Mouse (Mus musculus): Measurements from ENCODE around the gene Psmb3. TPM values are rescaled to one million over a fixed set of nuclear protein-coding genes. Genes with fewer than 3 reads are reported as not detected.

Psmb3 gene
- total and polyA plus RNA-seq, 3 experiments = 648 to 914 TPM; not detected in 1

DNA sequence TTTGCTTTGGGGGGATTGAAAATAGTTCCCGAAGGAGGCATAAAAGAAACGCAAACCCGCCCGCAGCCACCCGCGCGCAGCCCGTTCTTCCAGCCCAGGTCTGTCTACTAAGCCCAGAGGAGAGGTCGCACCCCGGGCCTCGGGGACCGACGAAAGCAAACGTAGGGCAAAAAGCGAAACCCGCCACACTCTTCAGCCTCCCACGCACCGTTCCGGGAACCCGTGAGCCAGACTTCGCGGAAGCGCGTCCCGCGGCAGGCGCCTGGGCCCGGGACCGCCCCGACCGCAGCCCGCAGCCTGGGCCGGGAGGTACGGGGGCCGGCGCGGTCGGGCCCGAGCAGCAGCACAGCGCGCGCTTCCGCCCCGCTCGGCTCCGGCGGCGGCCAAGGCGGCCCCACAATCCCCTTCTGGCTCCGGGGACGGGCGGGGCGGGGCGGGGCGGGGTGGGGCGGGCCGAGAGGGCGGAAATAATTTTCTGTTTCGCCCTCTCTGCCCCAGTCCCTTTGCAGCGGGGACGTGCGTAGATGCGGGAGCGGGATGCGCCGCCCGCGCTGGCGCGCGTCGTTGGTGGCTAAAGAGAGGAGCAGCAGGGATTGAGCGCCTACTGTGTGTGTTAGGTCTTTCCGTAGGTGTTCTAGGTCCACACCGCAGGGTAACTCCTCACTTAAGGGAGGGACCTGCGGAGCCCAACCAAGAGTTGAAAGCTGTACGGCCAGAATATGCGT is 43.0 kb upstream of the Psmb3 start (continued):
- TF ChIP-seq TCF12 (IDR thresholded peaks at IDR 0.05; ENCODE audit: low read depth, low read length) = no peak; the same call in 1 of the 2 replicates
- TF ChIP-seq TAL1 (IDR thresholded peaks at IDR 0.05; ENCODE audit: low read length) = no peak
- no peak for TF ChIP-seq KAT2A (conservative IDR thresholded peaks at IDR 0.05; ENCODE audit: low read depth, low read length)
- peak; percentile 82 for TF ChIP-seq ELF1 (IDR thresholded peaks at IDR 0.05; ENCODE audit: low read depth, low read length)
- 0 out of 2 replicates have a peak, but pooled peaks have one; percentile 61 for TF ChIP-seq UBTF (IDR thresholded peaks at IDR 0.05; ENCODE audit: borderline replicate concordance, insufficient read depth, low read depth, low read length)
- no peak for TF ChIP-seq EP300 (IDR thresholded peaks at IDR 0.05; ENCODE audit: low read depth in 1 of 2, low read length in 2 of 2)
- TF ChIP-seq MYC (IDR thresholded peaks at IDR 0.05; ENCODE audit: low read depth, low read length) = peak; percentile 32; the same call in 1 of the 2 replicates
- TF ChIP-seq ZMIZ1 (IDR thresholded peaks at IDR 0.05; ENCODE audit: low read depth, low read length) = 0 out of 2 replicates have a peak, but pooled peaks have one; percentile 64
- TF ChIP-seq RCOR1 (IDR thresholded peaks at IDR 0.05; ENCODE audit: low read depth, low read length) = 0 out of 2 replicates have a peak, but pooled peaks have one; percentile 18
- peak; percentile 70 for TF ChIP-seq NELFE (IDR thresholded peaks at IDR 0.05; ENCODE audit: low read depth, low read length)

DNA sequence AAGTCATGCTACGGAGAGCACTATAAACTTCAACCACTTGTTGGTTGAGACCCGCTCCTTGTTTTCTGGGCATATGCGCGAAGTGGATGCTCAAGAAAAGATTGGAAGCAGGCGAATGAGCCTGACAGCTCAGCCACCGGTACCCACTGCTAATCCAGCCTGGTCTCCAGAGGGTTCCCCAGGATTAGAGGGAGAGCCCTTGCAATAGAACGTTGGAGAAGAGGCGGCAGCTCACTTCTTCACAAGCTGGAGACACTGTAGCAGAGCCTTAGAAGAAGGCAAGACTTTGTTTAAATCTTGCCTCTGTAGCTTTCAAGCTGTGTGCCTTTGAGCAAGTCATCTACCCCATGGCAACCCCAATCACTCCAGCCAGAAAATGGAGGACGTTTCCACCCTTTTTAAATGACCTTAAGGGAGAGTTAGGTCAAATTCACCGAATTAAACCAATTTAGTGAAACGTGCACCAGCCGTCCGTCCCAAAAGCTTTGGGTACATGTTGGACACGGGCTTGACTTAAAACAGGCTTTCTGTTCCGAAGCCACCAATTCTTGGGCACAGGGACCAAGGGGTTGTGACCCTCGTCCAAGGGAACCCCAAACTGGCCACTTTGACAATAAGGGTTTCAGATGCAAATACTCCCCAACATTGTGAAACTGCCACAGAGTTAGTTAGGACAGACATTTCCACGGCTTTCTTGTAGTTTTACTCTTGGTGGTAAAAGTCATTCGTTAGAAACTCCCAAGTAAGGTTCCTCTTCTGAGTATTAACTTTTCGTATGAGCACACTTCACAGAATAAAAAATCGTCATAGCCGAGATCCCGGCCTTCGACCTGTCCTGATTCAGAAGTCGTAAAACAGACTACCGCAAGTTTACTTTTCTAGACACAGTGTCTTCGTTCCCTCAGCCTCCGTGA is 42.2 kb upstream of the Psmb3 start:
- Histone ChIP-seq H3K4me3 (ENCODE audit: control insufficient read depth in 1 of 2, insufficient read depth in 1 of 2, low read depth in 2 of 2, low read length in 2 of 2) (peak overlapping the region; percentile 62 to 66), H3K27ac (ENCODE audit: control insufficient read depth, low read depth, low read length) (peak overlapping the region; percentile 1), H3K36me3 (ENCODE audit: control insufficient read depth in 1 of 2, insufficient read depth in 2 of 2, low read length in 2 of 2) (peaks cover 0 to 7% of the 10 kb centered on the region in 2 experiments; a peak in 2 of 4 replicates), H3K79me2 (ENCODE audit: control insufficient read depth, insufficient read depth, low read length, poor library complexity) (peaks cover 11% of the 10 kb centered on the region), H3K27me3 (ENCODE audit: control insufficient read depth in 1 of 2, insufficient read depth in 2 of 2, low read length in 2 of 2) (no peaks in the 10 kb centered on the region), H3K9ac (ENCODE audit: control insufficient read depth, low read depth, low read length, poor library complexity, severe bottlenecking) (peak overlapping the region; percentile 53), H3K9me3 (replicated peaks; ENCODE audit: insufficient read depth, low read length) (no peaks in the 10 kb centered on the region), H3K4me1 (ENCODE audit: control insufficient read depth in 1 of 2, insufficient read depth in 2 of 2, low read length in 2 of 2) (peaks cover 8 to 22% of the 10 kb centered on the region in 2 experiments)
- TF ChIP-seq NELFE (IDR thresholded peaks at IDR 0.05; ENCODE audit: low read depth, low read length) = no peak; the same call in 1 of the 2 replicates
- no peak for TF ChIP-seq NRF1 (IDR thresholded peaks at IDR 0.05; ENCODE audit: insufficient read depth, low read depth, low read length, poor library complexity, severe bottlenecking)
- TF ChIP-seq CHD2 (IDR thresholded peaks at IDR 0.05; ENCODE audit: low read length) = no peak
- no peak for TF ChIP-seq RCOR1 (IDR thresholded peaks at IDR 0.05; ENCODE audit: low read depth, low read length)
- no peak for TF ChIP-seq SMC3 (IDR thresholded peaks at IDR 0.05; ENCODE audit: low read depth, low read length)
- no peak for TF ChIP-seq KAT2A (conservative IDR thresholded peaks at IDR 0.05; ENCODE audit: low read depth, low read length)
- no peak for TF ChIP-seq ZC3H11A (IDR thresholded peaks at IDR 0.05; ENCODE audit: low read depth, low read length)
- TF ChIP-seq ZNF384 (IDR thresholded peaks at IDR 0.05; ENCODE audit: low read depth, low read length) = no peak
- no peak for TF ChIP-seq SIN3A (IDR thresholded peaks at IDR 0.05; ENCODE audit: low read length)
- no peak for TF ChIP-seq CTCF (IDR thresholded peaks at IDR 0.05 in 2 of 3, conservative IDR thresholded peaks at IDR 0.05 in 1 of 3; ENCODE audit: control insufficient read depth in 1 of 3, insufficient read depth in 1 of 3, low read depth in 2 of 3, low read length in 3 of 3, poor library complexity in 1 of 3, severe bottlenecking in 1 of 3)
- TF ChIP-seq ZMIZ1 (IDR thresholded peaks at IDR 0.05; ENCODE audit: low read depth, low read length) = no peak
- TF ChIP-seq MYB (IDR thresholded peaks at IDR 0.05; ENCODE audit: low read depth, low read length) = no peak
- DNase-seq (ENCODE audit: low read depth, low spot score) = peak; percentile 67

Data from MEL (cell line).